Mouse (Mus musculus): ENCODE results near the gene Fhad1.

- TF ChIP-seq MYOD1 (IDR thresholded peaks at IDR 0.05; ENCODE audit: control insufficient read depth, insufficient read length, low read depth) (no peak), CTCF (IDR thresholded peaks at IDR 0.05; ENCODE audit: control insufficient read depth, insufficient read depth, insufficient read length) (no peak)
Measured at GRCm38 (mm10) chr4:141881289-141881914, 133.5 kb downstream of the Fhad1 start.

Measured in C2C12 (cell line).